Mouse (Mus musculus) stomach, embryonic 15.5 days (tissue): ENCODE measurements around the gene Gfod1. TPM values are rescaled to one million over a fixed set of nuclear protein-coding genes. Genes with fewer than 3 reads are reported as not detected.

Source experiments
- ATAC-seq: fragments of 200-750 bp; cut with Nextera tagmentation; 2 replicates; pipeline ENCODE4 v1.8.0; 2017; ENCODE audit warnings: low read depth, moderate number of reproducible peaks, moderate TSS enrichment; ENCODE audit not compliant: insufficient read depth, low FRiP score
- H3K27ac ChIP-seq: fragments of 300-500 bp; sonication (generic); 2 replicates; pipeline ENCODE4 v1.5.1; 2015; ENCODE audit warnings: mild to moderate bottlenecking, inconsistent platforms
- H3K27me3 ChIP-seq: fragments of 300-500 bp; sonication (generic); replicated peaks from 2 replicates; pipeline ENCODE4 v1.6.1; 2015; ENCODE audit warnings: inconsistent platforms
- H3K36me3 ChIP-seq: fragments of 300-500 bp; sonication (generic); 2 replicates; pipeline ENCODE4 v1.6.1; 2015; ENCODE audit warnings: inconsistent platforms
- H3K4me1 ChIP-seq: fragments of 300-500 bp; sonication (generic); 2 replicates; pipeline ENCODE4 v1.6.1; 2015; ENCODE audit warnings: inconsistent platforms
- H3K4me2 ChIP-seq: fragments of 300-500 bp; sonication (generic); 2 replicates; pipeline ENCODE4 v1.6.1; 2015; ENCODE audit warnings: mild to moderate bottlenecking, inconsistent platforms
- H3K4me3 ChIP-seq: fragments of 300-500 bp; sonication (generic); replicated peaks from 2 replicates; pipeline ENCODE4 v1.5.1; 2015; ENCODE audit warnings: inconsistent platforms
- H3K9ac ChIP-seq: fragments of 300-500 bp; sonication (generic); 2 replicates; pipeline ENCODE4 v1.6.1; 2015; ENCODE audit warnings: inconsistent platforms
- H3K9me3 ChIP-seq: fragments of 300-500 bp; sonication (generic); 2 replicates; pipeline ENCODE4 v1.6.1; 2016; ENCODE audit warnings: inconsistent platforms
- WGBS: fragments of 180-500 bp; shearing (Covaris S2); methylation state at CpG from one replicate; pipeline ENCODE4 v1.1.7; 2015; 5-methylcytosine and 5-hydroxymethylcytosine counted together
- polyA plus RNA-seq: library from polyadenylated mRNA; unstranded; fragments of >200 nt; fragmentation: Nextera tagmentation; extraction: Ambion mirVana; gene quantifications from 2 replicates; pipeline ENCODE4 v1.2.1, GENCODE M21; 2015

Gene Gfod1
- polyA plus RNA-seq, 1 experiment from 2014 or later, result 0.73 TPM

DNA sequence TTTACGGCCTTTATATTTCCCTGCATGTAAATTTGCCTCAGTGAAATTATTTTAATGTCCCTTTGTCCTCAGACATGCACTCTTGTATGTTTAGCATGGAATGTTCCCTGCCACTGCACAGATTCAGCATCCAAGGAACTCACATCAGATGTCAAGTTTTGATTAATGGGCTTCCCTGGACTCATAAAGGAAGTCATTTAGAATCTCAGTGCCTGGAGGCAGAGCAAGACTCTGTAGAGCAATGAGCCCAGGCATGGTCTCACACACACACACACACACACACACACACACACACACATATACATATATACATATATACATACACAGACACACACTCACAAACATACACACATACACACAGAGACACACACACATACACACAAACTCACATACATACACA lies 81.9 kb downstream of the Gfod1 start:
- Histone ChIP-seq H3K4me3 (no peak overlapping the region), H3K4me1 (0 out of 2 replicates have a peak, but pooled peaks cover 8% of the 10 kb centered on the region), H3K36me3 (no peaks in the 10 kb centered on the region), H3K9me3 (no peaks in the 10 kb centered on the region), H3K27me3 (no peaks in the 10 kb centered on the region), H3K27ac (no peak overlapping the region), H3K4me2 (no peak overlapping the region), H3K9ac (no peak overlapping the region)
- ATAC-seq, result no peak
- 73% methylated on average over 1 of the region's 1 CpGs for WGBS

- Histone ChIP-seq H3K27ac (no peak overlapping the region), H3K4me2 (no peak overlapping the region), H3K9ac (no peak overlapping the region), H3K4me3 (no peak overlapping the region), H3K27me3 (no peaks in the 10 kb centered on the region), H3K9me3 (no peaks in the 10 kb centered on the region), H3K4me1 (0 out of 2 replicates have a peak, but pooled peaks cover 8% of the 10 kb centered on the region), H3K36me3 (no peaks in the 10 kb centered on the region)
- ATAC-seq, result no peak
- 83% methylated on average over 6 of the region's 6 CpGs for WGBS
These were observed 82.7 kb downstream of the Gfod1 start for GRCm38 (mm10) chr13:43221290-43221689.

DNA sequence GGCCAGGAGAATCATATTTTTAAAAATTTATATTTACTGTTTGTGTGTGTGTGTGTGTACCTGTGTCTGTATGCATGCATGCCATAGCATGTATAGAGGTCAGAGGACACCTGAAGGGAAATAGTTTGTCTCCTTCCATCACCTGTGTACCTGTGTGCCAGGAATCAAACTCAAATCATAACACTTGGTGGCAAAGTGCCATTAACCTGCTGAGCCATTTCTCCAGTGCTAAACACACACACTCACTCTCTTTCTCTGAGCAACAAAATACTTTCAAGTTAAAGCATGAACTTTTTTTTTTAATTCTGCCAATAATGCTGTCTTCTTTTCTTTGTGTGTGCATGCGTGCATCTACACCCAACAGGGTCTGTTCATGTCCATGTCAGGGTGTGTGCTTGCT lies 83.3 kb downstream of the Gfod1 start:
- Histone ChIP-seq H3K36me3 (no peaks in the 10 kb centered on the region), H3K4me3 (no peak overlapping the region), H3K27me3 (no peaks in the 10 kb centered on the region), H3K4me1 (peaks cover 10% of the 10 kb centered on the region; the same call in 1 of the 2 replicates), H3K4me2 (no peak overlapping the region), H3K27ac (no peak overlapping the region), H3K9me3 (no peaks in the 10 kb centered on the region), H3K9ac (no peak overlapping the region)
- no peak for ATAC-seq
- 81% methylated on average over 1 of the region's 1 CpGs for WGBS

DNA sequence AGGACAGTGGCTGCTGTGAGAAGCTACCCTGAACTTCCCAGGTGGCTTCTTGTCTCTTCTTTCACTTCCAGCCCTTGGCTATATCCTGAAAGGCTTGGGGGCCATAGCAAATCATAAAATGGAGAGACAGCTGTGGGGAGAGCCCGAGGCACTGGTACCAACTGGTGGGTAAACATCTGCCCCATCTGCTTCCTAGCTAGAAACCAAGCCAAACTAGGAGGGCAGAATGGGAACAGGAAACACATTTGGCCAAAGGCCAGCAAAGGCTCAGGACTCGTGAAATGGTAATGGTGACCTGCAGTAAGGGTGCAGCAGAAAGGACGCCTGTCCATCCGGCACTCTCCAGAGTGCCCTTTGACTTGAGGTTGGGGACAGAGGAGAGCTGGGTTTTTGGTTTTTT lies 85.2 kb downstream of the Gfod1 start:
- no peak overlapping the region for H3K4me3 ChIP-seq
- H3K9me3 ChIP-seq, result no peaks in the 10 kb centered on the region
- H3K4me2 ChIP-seq, result no peak overlapping the region
- no peaks in the 10 kb centered on the region for H3K36me3 ChIP-seq
- H3K27ac ChIP-seq, result no peak overlapping the region
- no peaks in the 10 kb centered on the region for H3K27me3 ChIP-seq
- peaks cover 12% of the 10 kb centered on the region; the same call in 1 of the 2 replicates for H3K4me1 ChIP-seq
- no peak for ATAC-seq
- WGBS, result 52% methylated on average over 4 of the region's 4 CpGs
- H3K9ac ChIP-seq, result no peak overlapping the region

GRCm38 (mm10) chr13:43218284-43218683 lies 85.7 kb downstream of the Gfod1 start:
- no peak for ATAC-seq
- Histone ChIP-seq H3K9me3 (no peaks in the 10 kb centered on the region), H3K9ac (no peak overlapping the region), H3K4me2 (no peak overlapping the region), H3K36me3 (no peaks in the 10 kb centered on the region), H3K27me3 (no peaks in the 10 kb centered on the region), H3K27ac (no peak overlapping the region), H3K4me3 (no peak overlapping the region), H3K4me1 (peaks cover 12% of the 10 kb centered on the region; the same call in 1 of the 2 replicates)
- WGBS, result 55% methylated on average over 4 of the region's 4 CpGs

DNA sequence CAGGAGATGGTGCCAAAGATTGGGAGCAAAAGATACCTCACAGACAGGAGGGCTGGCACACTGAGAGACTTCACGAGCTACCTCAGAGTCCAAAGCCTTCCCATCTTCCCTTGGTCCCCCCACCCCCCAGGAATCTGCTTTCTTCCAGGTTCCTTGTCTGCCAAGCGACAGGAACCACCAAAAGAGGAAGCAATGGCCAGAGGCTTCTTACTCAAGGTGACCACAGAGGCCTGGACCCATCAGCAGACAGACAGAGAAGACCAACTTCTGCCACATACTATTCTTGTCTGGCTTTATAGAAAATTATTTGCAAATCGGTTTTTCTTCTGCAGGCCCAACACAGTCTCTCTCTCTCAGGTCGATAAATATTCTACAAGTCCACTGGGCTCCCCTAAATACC lies 86.3 kb downstream of the Gfod1 start:
- Histone ChIP-seq H3K27ac (no peak overlapping the region), H3K9ac (no peak overlapping the region), H3K4me3 (no peak overlapping the region), H3K4me2 (no peak overlapping the region), H3K9me3 (no peaks in the 10 kb centered on the region), H3K36me3 (no peaks in the 10 kb centered on the region), H3K27me3 (no peaks in the 10 kb centered on the region), H3K4me1 (peaks cover 12% of the 10 kb centered on the region; the same call in 1 of the 2 replicates)
- WGBS, result 84% methylated on average over 4 of the region's 4 CpGs
- no peak for ATAC-seq

DNA sequence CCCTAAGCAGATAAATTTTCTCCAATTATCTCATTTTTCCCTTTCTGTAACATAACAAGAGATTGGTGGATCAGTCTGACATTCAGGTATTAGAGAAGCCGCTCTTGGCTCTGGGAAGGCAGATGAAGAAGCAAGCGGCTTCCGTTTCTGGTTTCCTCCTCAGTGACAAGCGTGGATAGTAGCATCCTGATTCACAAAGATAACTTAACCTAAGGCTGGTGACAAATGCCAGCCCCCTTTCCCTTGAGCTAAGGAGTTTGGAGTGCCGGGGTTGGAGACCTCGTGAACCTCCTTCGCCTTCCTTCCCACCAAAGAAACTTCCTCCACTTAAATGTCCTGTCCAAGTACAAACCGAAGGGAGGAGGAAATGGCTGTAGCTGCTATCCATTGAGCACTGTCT lies 86.9 kb downstream of the Gfod1 start:
- WGBS, result 77% methylated on average over 8 of the region's 8 CpGs
- no peak overlapping the region for H3K27ac ChIP-seq

GRCm38 (mm10) chr13:43215994-43216706 lies 87.8 kb downstream of the Gfod1 start:
- Histone ChIP-seq H3K27me3 (no peaks in the 10 kb centered on the region), H3K9me3 (no peaks in the 10 kb centered on the region), H3K4me1 (peaks cover 12% of the 10 kb centered on the region; the same call in 1 of the 2 replicates), H3K4me2 (no peak overlapping the region), H3K4me3 (no peak overlapping the region), H3K9ac (no peak overlapping the region), H3K36me3 (no peaks in the 10 kb centered on the region), H3K27ac (no peak overlapping the region)
- ATAC-seq, result no peak
- 61% methylated on average over 9 of the region's 9 CpGs for WGBS

More for the DNA sequence above, 86.9 kb downstream of the Gfod1 start:
- no peak overlapping the region for H3K9ac ChIP-seq
- peaks cover 12% of the 10 kb centered on the region; the same call in 1 of the 2 replicates for H3K4me1 ChIP-seq
- H3K27me3 ChIP-seq, result no peaks in the 10 kb centered on the region
- ATAC-seq, result no peak
- H3K4me3 ChIP-seq, result no peak overlapping the region
- no peaks in the 10 kb centered on the region for H3K36me3 ChIP-seq
- H3K9me3 ChIP-seq, result no peaks in the 10 kb centered on the region
- no peak overlapping the region for H3K4me2 ChIP-seq

GRCm38 (mm10) chr13:43215144-43215993 lies 88.6 kb downstream of the Gfod1 start:
- peaks cover 12% of the 10 kb centered on the region; the same call in 1 of the 2 replicates for H3K4me1 ChIP-seq
- H3K27ac ChIP-seq, result no peak overlapping the region
- no peaks in the 10 kb centered on the region for H3K36me3 ChIP-seq
- no peaks in the 10 kb centered on the region for H3K27me3 ChIP-seq
- H3K4me3 ChIP-seq, result no peak overlapping the region
- peak overlapping the region; percentile 14; the same call in 1 of the 2 replicates for H3K4me2 ChIP-seq
- 21% methylated on average over 19 of the region's 19 CpGs for WGBS
- no peak overlapping the region for H3K9ac ChIP-seq
- H3K9me3 ChIP-seq, result no peaks in the 10 kb centered on the region
- peak; percentile 58; the same call in 1 of the 2 replicates for ATAC-seq

- no peak for ATAC-seq
- Histone ChIP-seq H3K4me1 (peaks cover 3% of the 10 kb centered on the region; the same call in 1 of the 2 replicates), H3K36me3 (no peaks in the 10 kb centered on the region), H3K9me3 (no peaks in the 10 kb centered on the region), H3K4me2 (no peak overlapping the region), H3K4me3 (no peak overlapping the region), H3K27me3 (no peaks in the 10 kb centered on the region), H3K27ac (no peak overlapping the region), H3K9ac (no peak overlapping the region)
- 36% methylated on average over 7 of the region's 7 CpGs for WGBS
These were observed 91.6 kb downstream of the Gfod1 start for GRCm38 (mm10) chr13:43212338-43212737.

GRCm38 (mm10) chr13:43210956-43211355 lies 93.0 kb downstream of the Gfod1 start:
- Histone ChIP-seq H3K36me3 (no peaks in the 10 kb centered on the region), H3K9ac (no peak overlapping the region), H3K4me1 (peaks cover 3% of the 10 kb centered on the region; the same call in 1 of the 2 replicates), H3K4me2 (no peak overlapping the region), H3K4me3 (no peak overlapping the region), H3K9me3 (no peaks in the 10 kb centered on the region), H3K27me3 (no peaks in the 10 kb centered on the region), H3K27ac (no peak overlapping the region)
- no peak for ATAC-seq
- WGBS, result 75% methylated on average over 5 of the region's 5 CpGs

- Histone ChIP-seq H3K4me3 (no peak overlapping the region), H3K9ac (no peak overlapping the region), H3K36me3 (no peaks in the 10 kb centered on the region), H3K4me2 (no peak overlapping the region), H3K27ac (no peak overlapping the region), H3K9me3 (no peaks in the 10 kb centered on the region), H3K27me3 (no peaks in the 10 kb centered on the region), H3K4me1 (no peaks in the 10 kb centered on the region)
- WGBS, result 66% methylated on average over 5 of the region's 5 CpGs
- ATAC-seq, result no peak
These were observed 94.4 kb downstream of the Gfod1 start for GRCm38 (mm10) chr13:43209560-43209959.
